Mouse (Mus musculus) hematopoietic multipotent progenitor cell, adult 10-12 weeks (in vitro differentiated cells): ENCODE results near the gene Spred3. TPM values are rescaled to one million over a fixed set of nuclear protein-coding genes. Genes with fewer than 3 reads are reported as not detected.

Experiments used
- polyA plus RNA-seq: library from polyadenylated mRNA; stranded (reverse); fragments of >175 nt; gene quantifications from 2 replicates; pipeline ENCODE4 v1.2.3, GENCODE M21; 2012; ENCODE audit warnings: low replicate concordance

Gene Spred3
- polyA plus RNA-seq = 0.24 and 0.53 TPM in 2 replicates

GRCm38 (mm10) chr7:29170066-29170754 lies at the start of gene Spred3, which contains the start of gene Ggn:
Spred3 (minus strand) TSS chr7:29170411.
Ggn (plus strand) TSS chr7:29170210.

GRCm38 (mm10) chr7:29213675-29214082 lies 43.5 kb upstream of the Spred3 start, which contains the start of gene Catsperg1:
Catsperg1 (minus strand) TSS chr7:29214035.

GRCm38 (mm10) chr7:29180077-29180853 lies 10.1 kb upstream of the Spred3 start, which contains the start of gene Psmd8:
Psmd8 (minus strand) TSS chr7:29180701.

GRCm38 (mm10) chr7:29155838-29156782 lies 14.1 kb downstream of the Spred3 start, which contains the start of gene Fam98c:
Fam98c (minus strand) TSS chr7:29156234.

GRCm38 (mm10) chr7:29134693-29135386 lies 35.4 kb downstream of the Spred3 start, which contains the start of gene Rasgrp4:
Rasgrp4 (plus strand) TSS chr7:29134851.

GRCm38 (mm10) chr7:29124970-29125369 lies 45.2 kb downstream of the Spred3 start, which contains the start of gene Ryr1:
Ryr1 (minus strand) TSS chr7:29125179.

Other genes starting within 250 kb of the Spred3 start
- 220 and 236 TPM in 2 replicates for gene Actn4, start 208.1 kb downstream of the Spred3 start, polyA plus RNA-seq
- gene Eif3k, start 188.5 kb downstream of the Spred3 start, polyA plus RNA-seq = 58.3 and 170 TPM in 2 replicates
- 503 and 613 TPM in 2 replicates for gene Map4k1, start 188.4 kb downstream of the Spred3 start, polyA plus RNA-seq
- 0.59 and 0.78 TPM in 2 replicates for gene Ryr1, start 45.2 kb downstream of the Spred3 start, polyA plus RNA-seq
- gene Rasgrp4, start 35.6 kb downstream of the Spred3 start, polyA plus RNA-seq = 23.8 and 55.8 TPM in 2 replicates
- 42.3 and 45.1 TPM in 2 replicates for gene Fam98c, start 14.2 kb downstream of the Spred3 start, polyA plus RNA-seq
- 0.52 and 1.4 TPM in 2 replicates for gene Ggn, start 201 bp downstream of the Spred3 start, polyA plus RNA-seq
- 70.1 and 94.2 TPM in 2 replicates for gene Psmd8, start 10.3 kb upstream of the Spred3 start, polyA plus RNA-seq
- 0.35 and 0.64 TPM in 2 replicates for gene Catsperg1, start 43.6 kb upstream of the Spred3 start, polyA plus RNA-seq
- 11.8 and 18.6 TPM in 2 replicates for gene Kcnk6, start 62.1 kb upstream of the Spred3 start, polyA plus RNA-seq
- 80.7 and 105 TPM in 2 replicates for gene Yif1b, start 67.9 kb upstream of the Spred3 start, polyA plus RNA-seq
- gene 2200002D01Rik, start 78.1 kb upstream of the Spred3 start, polyA plus RNA-seq = 2.3 and 6.8 TPM in 2 replicates
- gene Spint2, start 111.5 kb upstream of the Spred3 start, polyA plus RNA-seq = 79.8 and 260 TPM in 2 replicates
- gene Ppp1r14a, start 118.9 kb upstream of the Spred3 start, polyA plus RNA-seq = 11.8 and 41.5 TPM in 2 replicates
- 0.45 and 0.54 TPM in 2 replicates for gene Dpf1, start 133.5 kb upstream of the Spred3 start, polyA plus RNA-seq